Mouse (Mus musculus): ENCODE results near the gene Hmgcs1. TPM values are rescaled to one million over a fixed set of nuclear protein-coding genes. Genes with fewer than 3 reads are reported as not detected.
"Not testable (repeated sequence)": the region's sequence is repeated elsewhere in the genome, so short reads cannot be mapped to it uniquely, and the experiment has no call there.

Hmgcs1 gene
- 100 to 1,000 TPM; 219 to 270 TPM for total RNA-seq (2021)
- long read RNA-seq, experiment 1, transcript Hmgcs1-201 (10 exons, 3,245 nt), result major isoform, 208 of 383 reads
- long read RNA-seq, experiment 1, transcript Hmgcs1-202 (11 exons, 3,464 nt), result minor isoform, 102 of 383 reads
- long read RNA-seq, experiment 1, partial matches to known transcripts, result 46 of 383 reads
- long read RNA-seq, experiment 1, other reads (novel, unspliced or antisense), result 27 of 383 reads
- long read RNA-seq, experiment 2, transcript Hmgcs1-201 (10 exons, 3,245 nt), result major isoform, 119 of 226 reads
- long read RNA-seq, experiment 2, transcript Hmgcs1-202 (11 exons, 3,464 nt), result minor isoform, 77 of 226 reads
- long read RNA-seq, experiment 2, partial matches to known transcripts, result 14 of 226 reads
- long read RNA-seq, experiment 2, other reads (novel, unspliced or antisense), result 16 of 226 reads

GRCm38 (mm10) chr13:119690039-119690728 is at the start of gene Hmgcs1:
Gene Hmgcs1, plus strand, starts transcription at chr13:119690379.
- DNase-seq, result peak; percentile 100

DNA sequence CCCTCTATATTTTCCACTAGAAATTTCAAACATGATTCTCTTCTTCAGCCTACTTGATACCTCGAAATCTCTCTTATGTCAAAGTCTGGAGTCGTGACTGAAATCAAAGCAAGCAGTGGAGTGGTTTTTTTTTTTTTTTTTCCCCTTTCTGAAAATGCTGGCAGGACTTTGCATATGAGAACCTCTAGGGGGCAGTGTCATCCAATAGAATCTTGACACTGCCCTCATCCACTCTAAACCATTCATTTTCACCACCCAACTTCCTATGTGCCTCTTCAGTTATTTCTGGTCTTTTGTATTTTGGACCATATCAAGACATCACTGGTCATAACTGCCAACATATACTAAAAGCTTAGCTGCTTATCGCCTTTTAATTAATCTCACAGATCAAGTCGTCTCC is 49.7 kb upstream of the Hmgcs1 start:
- peak; percentile 48 for DNase-seq

DNA sequence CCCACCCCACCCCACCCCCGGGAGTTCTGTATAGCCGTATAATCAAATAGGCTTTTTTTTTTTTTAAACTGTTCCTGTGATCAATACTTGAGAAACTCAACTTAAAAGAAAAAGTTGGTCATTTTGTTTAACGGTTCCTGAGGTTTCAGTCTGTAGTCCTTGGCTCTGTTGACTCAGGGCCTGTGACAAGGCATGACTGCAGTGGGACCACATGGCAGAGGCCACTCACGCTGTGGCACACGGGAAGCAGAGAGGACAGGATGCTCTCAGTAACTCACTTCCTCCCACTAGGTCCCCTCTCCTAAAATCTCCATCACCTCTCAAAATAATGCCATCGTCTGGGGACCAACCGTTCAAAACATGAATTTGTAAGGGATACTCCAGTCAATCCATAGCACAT is 49.0 kb upstream of the Hmgcs1 start:
- no peak for DNase-seq

GRCm38 (mm10) chr13:119644769-119645168 is 45.4 kb upstream of the Hmgcs1 start:
- no peak for DNase-seq

DNA sequence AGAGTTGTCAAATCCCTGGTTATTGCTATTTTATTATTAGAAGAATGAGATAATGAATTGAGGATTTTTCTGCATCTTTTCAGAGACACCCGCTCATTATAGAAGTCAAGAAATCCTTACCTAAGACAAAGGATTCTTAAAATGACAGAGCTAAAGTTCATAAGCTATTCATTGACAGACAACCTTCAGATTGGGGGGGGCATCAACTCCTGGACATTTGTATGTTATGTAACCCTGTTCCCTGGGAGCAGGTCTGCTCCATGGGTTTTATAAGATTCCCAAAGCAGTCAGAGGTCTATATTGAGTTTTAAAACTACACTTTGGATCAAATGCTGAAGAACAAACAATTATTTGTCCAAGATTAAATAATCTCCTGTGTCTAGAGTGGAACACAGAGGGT is 43.7 kb upstream of the Hmgcs1 start:
- DNase-seq, result no peak

- DNase-seq, result no peak
Observed at GRCm38 (mm10) chr13:119648891-119649698, 41.1 kb upstream of the Hmgcs1 start.

DNA sequence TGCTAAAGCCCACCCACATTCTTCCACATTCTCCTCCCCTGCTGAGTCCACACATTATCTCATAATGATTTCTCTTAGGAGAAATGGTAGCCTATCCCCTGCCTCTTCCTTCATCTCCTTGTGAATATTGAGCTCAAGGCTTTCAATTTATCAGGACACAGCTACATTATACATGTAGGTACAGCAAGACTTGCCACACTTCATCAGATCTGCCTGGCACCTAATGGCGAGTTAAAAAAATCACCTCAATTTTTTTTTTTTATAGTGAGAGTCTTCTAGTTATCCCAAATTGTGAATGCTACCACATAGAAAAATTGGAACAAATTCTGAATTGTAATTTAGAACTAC is 40.5 kb upstream of the Hmgcs1 start:
- DNase-seq, result no peak

- no peak for DNase-seq
Observed at GRCm38 (mm10) chr13:119654734-119655133, 35.4 kb upstream of the Hmgcs1 start.

DNA sequence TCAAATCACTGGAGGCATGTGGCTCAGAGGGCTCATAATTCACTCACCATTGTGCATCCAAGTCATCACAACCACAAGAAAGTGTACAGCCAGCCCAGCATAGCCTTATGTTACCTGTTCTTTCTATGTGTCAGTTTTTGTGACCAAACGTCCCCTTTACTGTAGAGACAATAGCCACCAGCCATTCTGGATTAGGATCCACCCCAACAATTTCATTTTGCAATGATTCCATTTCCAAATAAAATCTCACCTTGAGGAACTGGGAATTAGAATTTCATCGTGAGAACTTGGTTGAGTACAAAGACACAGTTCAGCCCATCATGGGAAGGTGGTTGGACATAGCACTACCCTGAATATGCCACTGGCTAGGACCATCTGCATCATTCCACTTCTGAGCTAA is 33.9 kb upstream of the Hmgcs1 start:
- no peak for DNase-seq

- DNase-seq, result peak; percentile 57
Observed at GRCm38 (mm10) chr13:119656846-119657416, 33.2 kb upstream of the Hmgcs1 start.

GRCm38 (mm10) chr13:119661420-119661819 is 28.8 kb upstream of the Hmgcs1 start:
- peak; percentile 41 for DNase-seq

GRCm38 (mm10) chr13:119678794-119679193 is 11.4 kb upstream of the Hmgcs1 start:
- no peak for DNase-seq

- DNase-seq, result no peak
Observed at GRCm38 (mm10) chr13:119679721-119680120, 10.5 kb upstream of the Hmgcs1 start.

DNA sequence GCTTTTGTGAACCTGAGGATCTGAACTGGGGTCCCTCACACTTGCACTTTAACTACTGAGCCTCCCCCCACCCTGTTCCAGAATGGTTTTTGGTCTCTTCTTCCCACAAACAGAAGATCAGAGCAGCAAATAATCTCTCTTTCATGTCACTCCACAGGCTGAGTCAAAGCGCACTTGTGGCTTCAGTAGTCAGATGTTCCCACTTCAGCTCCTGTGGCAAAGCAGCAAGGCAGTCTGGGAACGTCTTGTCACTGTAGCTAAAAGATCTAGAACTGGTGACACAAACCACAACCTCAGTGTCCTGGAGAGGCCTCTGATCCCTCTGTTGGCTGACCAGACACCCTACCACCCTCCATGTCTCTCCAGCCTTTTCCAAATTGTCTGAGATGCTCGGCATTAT is 9.0 kb upstream of the Hmgcs1 start:
- DNase-seq, result no peak

GRCm38 (mm10) chr13:119684416-119685177 is 5.6 kb upstream of the Hmgcs1 start:
- no peak for DNase-seq

- no peak for DNase-seq
Observed at GRCm38 (mm10) chr13:119689709-119690038, 505 bp upstream of the Hmgcs1 start.

GRCm38 (mm10) chr13:119690876-119691620 is 869 bp downstream of the Hmgcs1 start:
- DNase-seq, result peak; percentile 62

DNA sequence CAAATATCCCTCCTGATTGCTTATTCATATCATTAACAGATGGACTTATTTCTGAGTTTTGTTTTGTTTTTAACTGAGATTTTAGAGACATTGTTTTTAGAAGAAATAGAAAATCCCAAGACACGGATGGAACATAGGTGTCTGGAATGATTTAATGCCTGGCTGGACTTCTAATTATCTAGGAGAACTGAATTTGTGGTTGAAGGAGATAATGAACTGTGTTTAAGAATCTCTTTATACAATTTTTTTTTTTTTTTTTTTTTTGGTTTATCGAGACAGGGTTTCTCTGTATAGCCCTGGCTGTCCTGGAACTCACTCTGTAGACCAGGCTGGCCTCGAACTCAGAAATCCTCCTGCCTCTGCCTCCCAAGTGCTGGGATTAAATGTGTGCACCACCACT is 1.8 kb downstream of the Hmgcs1 start:
- not testable (repeated sequence) for DNase-seq

DNA sequence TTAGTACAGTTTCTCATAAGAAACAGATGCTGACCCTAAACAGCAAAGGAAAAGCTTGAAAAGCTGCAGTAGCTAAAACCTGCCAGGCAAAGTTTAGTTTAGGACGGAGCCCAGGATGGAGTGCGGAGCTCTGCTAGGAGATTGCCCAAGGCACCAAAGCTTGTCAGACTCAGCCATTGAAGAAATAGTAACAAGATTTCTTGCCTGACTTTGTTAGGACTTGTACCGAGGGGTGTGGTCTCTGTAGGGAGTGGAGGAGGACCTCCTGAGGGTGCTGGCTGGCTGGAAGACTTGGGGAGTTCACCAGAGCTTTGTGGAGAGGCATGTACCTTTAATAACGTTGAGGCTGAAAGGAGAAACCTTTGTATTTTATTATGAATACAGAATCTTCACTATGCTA is 5.5 kb downstream of the Hmgcs1 start:
- no peak for DNase-seq

- DNase-seq, result no peak
Observed at GRCm38 (mm10) chr13:119696496-119696895, 6.3 kb downstream of the Hmgcs1 start.

GRCm38 (mm10) chr13:119698436-119698835 is 8.3 kb downstream of the Hmgcs1 start:
- DNase-seq, result no peak
